Mouse (Mus musculus) midbrain, postnatal 0 days (tissue): Measurements from ENCODE around the gene Plppr4. TPM values are rescaled to one million over a fixed set of nuclear protein-coding genes. Genes with fewer than 3 reads are reported as not detected.

Source experiments
- ATAC-seq: fragments of 200-750 bp; cut with Nextera tagmentation; 2 replicates; pipeline ENCODE4 v1.8.0; 2017; ENCODE audit warnings: moderate number of reproducible peaks, mild to moderate bottlenecking, moderate TSS enrichment, moderate library complexity; ENCODE audit not compliant: low FRiP score
- DNase-seq: peaks from one replicate; pipeline ENCODE4 v3.0.0-alpha.2; 2015; ENCODE audit warnings: low spot score
- H3K27ac ChIP-seq: fragments of 300-500 bp; sonication (generic); 2 replicates; pipeline ENCODE4 v1.5.1; 2014; ENCODE audit warnings: low read depth, mild to moderate bottlenecking, low read length, mixed read lengths
- H3K27me3 ChIP-seq: fragments of 300-500 bp; sonication (generic); 2 replicates; pipeline ENCODE4 v1.6.1; 2014; ENCODE audit warnings: low read length, control low read depth, mixed read lengths; ENCODE audit not compliant: insufficient read depth
- H3K36me3 ChIP-seq: fragments of 300-500 bp; sonication (generic); 2 replicates; pipeline ENCODE4 v1.6.1; 2014; ENCODE audit warnings: low read length, control low read depth, mixed read lengths; ENCODE audit not compliant: insufficient read depth
- H3K4me1 ChIP-seq: fragments of 300-500 bp; sonication (generic); 2 replicates; pipeline ENCODE4 v1.6.1; 2014; ENCODE audit warnings: mild to moderate bottlenecking, control low read depth, antibody characterized with exemption, low read length, mixed read lengths; ENCODE audit not compliant: insufficient read depth
- H3K4me2 ChIP-seq: fragments of 300-500 bp; sonication (generic); 2 replicates; pipeline ENCODE4 v1.6.1; 2014; ENCODE audit warnings: low read depth, mild to moderate bottlenecking, low read length, mixed read lengths; ENCODE audit not compliant: poor library complexity, severe bottlenecking
- H3K4me3 ChIP-seq: fragments of 300-500 bp; sonication (generic); 2 replicates; pipeline ENCODE4 v1.5.1; 2014; ENCODE audit warnings: low read depth, mild to moderate bottlenecking, low read length, moderate library complexity
- H3K9ac ChIP-seq: fragments of 300-500 bp; sonication (generic); replicated peaks from 2 replicates; pipeline ENCODE4 v1.6.1; 2014; ENCODE audit warnings: mild to moderate bottlenecking, low read length, moderate library complexity, mixed read lengths; ENCODE audit not compliant: poor library complexity, severe bottlenecking
- H3K9me3 ChIP-seq: fragments of 300-500 bp; sonication (generic); 2 replicates; pipeline ENCODE4 v1.6.1; 2016; ENCODE audit warnings: low read length, control low read depth
- CTCF ChIP-seq: IDR thresholded peaks from 2 replicates; pipeline ENCODE4 v1.5.1; 2016; ENCODE audit warnings: antibody characterized with exemption, mild to moderate bottlenecking
- WGBS: fragments of 180-500 bp; shearing (Covaris S2); extraction: QIAGEN DNeasy Blood & Tissue Kit; methylation state at CpG from one replicate; pipeline ENCODE4 v1.1.7; 2014; 5-methylcytosine and 5-hydroxymethylcytosine counted together
- polyA plus RNA-seq: library from polyadenylated mRNA; unstranded; fragments of >200 nt; fragmentation: Nextera tagmentation; extraction: Ambion mirVana; gene quantifications from 2 replicates; pipeline ENCODE4 v1.2.1, GENCODE M21; 2015
- total RNA-seq: library from RNA; depleted of rRNA; stranded (reverse); fragments of >200 nt; gene quantifications from 2 replicates; pipeline ENCODE4 v1.2.3, GENCODE M21; 2014

Gene Plppr4
- total and polyA plus RNA-seq, 2 experiments from 2014 or later, result 67.6 to 95.6 TPM

DNA sequence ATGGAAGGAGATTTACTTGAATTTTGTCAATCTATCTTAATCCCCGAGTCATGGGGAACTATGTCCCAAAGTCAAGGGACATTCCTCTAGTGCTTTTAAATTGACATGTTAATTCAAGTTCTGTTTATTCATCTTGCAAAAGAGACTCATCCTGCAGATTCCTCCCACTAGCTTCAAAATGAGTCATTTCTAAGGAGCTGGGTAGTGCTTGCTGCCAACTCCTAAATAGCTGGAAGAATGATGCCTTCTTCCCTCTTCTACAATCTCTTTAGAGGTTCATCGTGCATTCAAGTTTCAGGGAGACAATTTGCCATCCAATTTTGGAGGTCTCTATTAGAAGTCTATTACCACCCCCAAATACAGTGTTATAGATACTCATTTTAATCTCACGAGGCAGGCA, 3.3 kb downstream of the Plppr4 start:
- DNase-seq, result no peak
- peak overlapping the region; percentile 35 for H3K4me2 ChIP-seq

DNA sequence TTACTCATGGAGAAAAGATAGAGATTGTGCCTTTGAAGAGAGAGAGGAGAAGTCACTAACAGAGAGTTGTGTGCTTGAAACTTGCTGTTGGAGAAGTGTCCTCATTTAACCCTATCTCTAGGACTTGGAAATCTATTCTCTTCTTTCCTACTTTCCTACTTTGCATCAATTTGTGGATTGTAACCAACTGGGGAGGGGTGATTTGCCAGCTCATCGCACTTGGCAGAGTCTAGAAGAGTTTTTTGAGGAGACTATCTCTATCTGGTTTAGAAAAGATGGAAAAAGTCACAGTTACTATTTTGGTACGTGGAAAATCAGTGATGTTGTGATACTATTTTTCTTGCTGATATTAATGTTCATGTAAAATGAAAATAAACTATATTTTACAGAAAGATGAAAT, 6.7 kb downstream of the Plppr4 start:
- H3K27ac ChIP-seq, result no peak overlapping the region
- DNase-seq, result no peak
- ATAC-seq, result no peak
- H3K36me3 ChIP-seq, result no peaks in the 10 kb centered on the region
- H3K9me3 ChIP-seq, result no peaks in the 10 kb centered on the region
- H3K4me1 ChIP-seq, result no peaks in the 10 kb centered on the region
- 84% methylated on average over 2 of the region's 2 CpGs for WGBS
- H3K27me3 ChIP-seq, result no peaks in the 10 kb centered on the region
- H3K9ac ChIP-seq, result no peak overlapping the region
- no peak overlapping the region for H3K4me2 ChIP-seq
- H3K4me3 ChIP-seq, result no peak overlapping the region
- no peak for TF ChIP-seq CTCF

More for the DNA sequence above, 3.3 kb downstream of the Plppr4 start:
- peaks cover 3% of the 10 kb centered on the region; the same call in 1 of the 2 replicates for H3K4me1 ChIP-seq
- WGBS, result 84% methylated on average over 3 of the region's 3 CpGs
- no peak for ATAC-seq
- no peak overlapping the region for H3K9ac ChIP-seq
- H3K4me3 ChIP-seq, result no peak overlapping the region
- no peaks in the 10 kb centered on the region for H3K9me3 ChIP-seq
- H3K27ac ChIP-seq, result no peak overlapping the region
- H3K27me3 ChIP-seq, result no peaks in the 10 kb centered on the region
- H3K36me3 ChIP-seq, result no peaks in the 10 kb centered on the region
- TF ChIP-seq CTCF, result no peak

DNA sequence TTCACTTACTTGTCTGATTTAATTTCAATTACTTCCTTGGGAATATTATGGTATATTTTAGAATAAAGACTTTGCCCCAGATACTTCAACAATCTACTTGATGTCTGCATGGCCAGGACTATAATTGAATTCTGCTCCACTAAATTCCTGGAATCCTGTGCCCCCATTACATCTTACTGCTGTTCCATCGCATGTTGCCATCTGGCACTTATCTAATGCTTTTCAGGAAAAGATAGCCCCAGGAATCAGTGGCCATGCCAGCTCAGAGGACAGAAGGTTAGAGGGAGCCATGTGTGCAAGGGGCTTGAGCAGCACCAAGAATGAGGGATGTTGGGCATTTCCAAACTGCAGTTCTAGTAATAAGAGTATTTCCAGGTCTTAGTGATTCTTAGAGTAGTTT, 14.3 kb downstream of the Plppr4 start:
- H3K4me1 ChIP-seq, result no peaks in the 10 kb centered on the region
- no peak overlapping the region for H3K27ac ChIP-seq
- TF ChIP-seq CTCF, result no peak
- H3K36me3 ChIP-seq, result no peaks in the 10 kb centered on the region
- no peak overlapping the region for H3K9ac ChIP-seq
- H3K9me3 ChIP-seq, result no peaks in the 10 kb centered on the region
- ATAC-seq, result no peak; the same call in 1 of the 2 replicates
- WGBS, result 80% methylated on average over 1 of the region's 1 CpGs
- no peak overlapping the region for H3K4me3 ChIP-seq
- H3K27me3 ChIP-seq, result no peaks in the 10 kb centered on the region
- no peak overlapping the region for H3K4me2 ChIP-seq
- DNase-seq, result peak; percentile 72

DNA sequence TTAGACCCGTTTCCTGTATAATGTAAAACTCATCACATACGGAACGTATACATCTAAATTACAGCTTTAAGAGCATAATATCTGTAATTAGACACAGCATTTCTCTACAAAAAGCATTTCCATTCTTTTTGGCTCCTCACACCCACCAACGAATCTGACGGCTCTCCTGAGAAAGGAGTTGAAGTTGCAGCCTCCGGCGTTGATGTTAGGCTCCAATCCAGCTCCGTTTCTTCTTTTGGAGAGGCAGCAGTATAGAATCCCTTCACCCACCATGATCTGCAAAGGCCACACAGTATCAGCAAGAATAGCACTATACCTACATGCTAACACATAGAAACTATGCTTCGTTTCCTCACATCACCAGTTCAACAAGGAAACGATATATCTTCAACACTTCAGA, 29.2 kb downstream of the Plppr4 start:
- Histone ChIP-seq H3K9ac (no peak overlapping the region), H3K27ac (no peak overlapping the region), H3K36me3 (peaks cover 6% of the 10 kb centered on the region), H3K4me3 (no peak overlapping the region), H3K27me3 (no peaks in the 10 kb centered on the region), H3K4me1 (no peaks in the 10 kb centered on the region), H3K4me2 (no peak overlapping the region), H3K9me3 (no peaks in the 10 kb centered on the region)
- no peak for TF ChIP-seq CTCF
- DNase-seq (no peak), ATAC-seq (no peak)
- WGBS, result 96% methylated on average over 10 of the region's 10 CpGs

DNA sequence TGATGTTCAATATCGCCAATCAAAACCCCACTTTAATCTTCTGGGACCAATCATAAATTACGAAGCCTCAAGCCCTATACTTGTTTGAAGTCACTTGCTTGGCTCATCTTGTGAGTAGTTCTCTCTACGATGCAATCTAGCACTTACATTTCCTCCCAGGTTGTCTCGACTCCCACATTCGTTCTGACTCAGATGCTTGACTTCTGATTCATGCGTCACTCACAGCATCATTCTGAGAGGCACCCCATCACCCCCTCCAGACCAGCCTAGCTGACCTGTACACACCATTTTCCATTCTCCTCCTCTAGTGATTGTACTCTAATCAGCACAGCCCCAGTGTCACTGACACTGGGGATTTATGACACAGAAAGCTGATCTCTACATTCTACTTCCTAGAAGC, 31.2 kb downstream of the Plppr4 start:
- 82% methylated on average over 6 of the region's 6 CpGs for WGBS
- Histone ChIP-seq H3K9me3 (no peaks in the 10 kb centered on the region), H3K4me1 (no peaks in the 10 kb centered on the region), H3K27ac (no peak overlapping the region), H3K4me3 (no peak overlapping the region), H3K4me2 (no peak overlapping the region), H3K27me3 (no peaks in the 10 kb centered on the region), H3K9ac (no peak overlapping the region), H3K36me3 (peaks cover 6% of the 10 kb centered on the region)
- TF ChIP-seq CTCF, result no peak
- ATAC-seq (no peak), DNase-seq (no peak)

DNA sequence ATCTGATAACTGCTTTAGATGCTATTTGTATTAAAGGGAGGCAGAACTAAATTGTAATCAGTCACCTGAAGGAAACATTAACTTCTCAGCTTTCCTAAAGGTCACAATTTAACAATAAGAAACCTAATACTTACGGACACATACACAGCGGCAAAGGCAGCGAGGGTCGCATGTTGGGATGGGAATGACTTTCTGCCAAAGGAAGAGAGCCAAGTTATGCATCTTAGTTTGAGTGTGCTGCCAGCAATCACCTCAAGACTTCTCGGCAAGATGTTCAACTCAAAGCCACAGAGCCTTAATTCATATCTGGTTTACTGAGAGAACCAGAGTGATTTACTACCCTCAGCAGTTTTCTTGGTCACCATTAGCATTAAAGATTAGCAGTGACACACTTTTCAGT, 34.1 kb downstream of the Plppr4 start:
- no peak overlapping the region for H3K9ac ChIP-seq
- 91% methylated on average over 5 of the region's 5 CpGs for WGBS
- no peak for TF ChIP-seq CTCF
- no peaks in the 10 kb centered on the region for H3K27me3 ChIP-seq
- ATAC-seq (no peak), DNase-seq (no peak)
- H3K9me3 ChIP-seq, result no peaks in the 10 kb centered on the region
- H3K4me3 ChIP-seq, result no peak overlapping the region
- H3K36me3 ChIP-seq, result peaks cover 24% of the 10 kb centered on the region
- no peak overlapping the region for H3K27ac ChIP-seq
- H3K4me1 ChIP-seq, result no peaks in the 10 kb centered on the region
- H3K4me2 ChIP-seq, result no peak overlapping the region
